Mouse (Mus musculus) hindbrain, embryonic 14.5 days (tissue): ENCODE results near the gene H2-Eb2. TPM values are rescaled to one million over a fixed set of nuclear protein-coding genes. Genes with fewer than 3 reads are reported as not detected.

ENCODE experiments used
- ATAC-seq: fragments of 200-750 bp; cut with Nextera tagmentation; 2 replicates; pipeline ENCODE4 v1.8.0; 2017; ENCODE audit warnings: moderate number of reproducible peaks, mild to moderate bottlenecking, moderate TSS enrichment, moderate library complexity; ENCODE audit not compliant: low FRiP score
- DNase-seq: peaks from one replicate; pipeline ENCODE4 v3.0.0-alpha.2; 2015; ENCODE audit warnings: low spot score
- H3K27ac ChIP-seq: fragments of 300-500 bp; sonication (generic); 2 replicates; pipeline ENCODE4 v1.5.1; 2014; ENCODE audit warnings: mild to moderate bottlenecking, moderate library complexity
- H3K27me3 ChIP-seq: fragments of 300-500 bp; sonication (generic); 2 replicates; pipeline ENCODE4 v1.6.1; 2014; ENCODE audit warnings: mild to moderate bottlenecking, low read length, mixed read lengths; ENCODE audit not compliant: control insufficient read depth, insufficient read depth
- H3K36me3 ChIP-seq: fragments of 300-500 bp; sonication (generic); replicated peaks from 2 replicates; pipeline ENCODE4 v1.6.1; 2014; ENCODE audit not compliant: control insufficient read depth, insufficient read depth
- H3K4me1 ChIP-seq: fragments of 300-500 bp; sonication (generic); replicated peaks from 2 replicates; pipeline ENCODE4 v1.6.1; 2014; ENCODE audit warnings: antibody characterized with exemption, low read length, mixed read lengths; ENCODE audit not compliant: control insufficient read depth, insufficient read depth
- H3K4me2 ChIP-seq: fragments of 300-500 bp; sonication (generic); replicated peaks from 2 replicates; pipeline ENCODE4 v1.6.1; 2014; ENCODE audit warnings: mild to moderate bottlenecking, moderate library complexity
- H3K4me3 ChIP-seq: fragments of 300-500 bp; sonication (generic); replicated peaks from 2 replicates; pipeline ENCODE4 v1.5.1; 2014; ENCODE audit warnings: mild to moderate bottlenecking, low read length
- H3K9ac ChIP-seq: fragments of 300-500 bp; sonication (generic); 2 replicates; pipeline ENCODE4 v1.6.1; 2014
- H3K9me3 ChIP-seq: fragments of 300-500 bp; sonication (generic); 2 replicates; pipeline ENCODE4 v1.6.1; 2016; ENCODE audit warnings: low read length; ENCODE audit not compliant: control insufficient read depth
- WGBS: fragments of 180-500 bp; shearing (Covaris S2); extraction: QIAGEN DNeasy Blood & Tissue Kit; methylation state at CpG from one replicate; pipeline ENCODE4 v1.1.7; 2014; 5-methylcytosine and 5-hydroxymethylcytosine counted together
- polyA plus RNA-seq: library from polyadenylated mRNA; unstranded; fragments of >200 nt; fragmentation: Nextera tagmentation; extraction: Ambion mirVana; gene quantifications from 2 replicates; pipeline ENCODE4 v1.2.1, GENCODE M21; 2014

Gene H2-Eb2
- polyA plus RNA-seq, 1 experiment from 2014 or later: 0.12 TPM

DNA sequence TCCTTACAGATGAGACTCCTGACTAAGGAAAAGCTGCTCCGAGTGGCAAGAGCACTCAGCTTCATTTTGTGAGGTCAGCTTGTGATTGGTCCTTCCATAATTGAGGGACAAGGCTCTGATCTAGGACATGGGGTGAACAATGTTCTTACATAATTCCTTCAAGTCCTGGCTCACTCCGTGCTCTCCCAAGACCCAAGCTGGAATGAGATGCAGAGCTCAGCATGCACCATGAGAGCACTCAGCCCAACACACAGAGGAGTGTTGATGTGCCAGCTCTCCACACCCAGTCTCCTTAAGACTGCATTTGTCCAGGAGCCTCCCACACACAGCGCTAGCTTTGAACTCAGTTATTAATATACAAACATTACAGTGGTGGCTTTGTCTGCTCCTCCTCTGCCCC lies 59.2 kb downstream of the H2-Eb2 start:
- Histone ChIP-seq H3K4me3 (no peak overlapping the region), H3K9ac (no peak overlapping the region), H3K36me3 (no peaks in the 10 kb centered on the region), H3K4me1 (no peaks in the 10 kb centered on the region), H3K4me2 (no peak overlapping the region), H3K27ac (no peak overlapping the region), H3K27me3 (no peaks in the 10 kb centered on the region), H3K9me3 (no peaks in the 10 kb centered on the region)
- DNase-seq: no peak
- 69% methylated on average over 3 of the region's 3 CpGs for WGBS
- no peak for ATAC-seq

DNA sequence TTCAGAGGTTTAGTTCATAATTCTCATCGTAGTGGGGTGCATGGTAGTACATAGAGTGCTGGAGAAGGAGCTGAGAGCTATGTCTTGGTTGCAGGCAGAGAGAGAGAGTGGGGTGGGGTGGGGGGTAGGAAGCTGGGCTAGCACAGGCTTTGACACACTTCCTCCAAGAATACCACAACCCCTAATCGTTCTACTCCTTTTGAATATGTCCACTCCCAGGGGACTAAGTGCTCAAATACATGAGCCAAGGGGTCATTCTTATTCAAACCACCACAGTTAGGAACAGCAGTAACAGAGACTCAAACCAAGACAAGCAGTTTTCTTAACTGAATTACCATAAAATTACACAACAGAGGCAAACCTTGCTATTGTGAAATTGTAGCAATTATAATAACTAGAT lies 61.2 kb downstream of the H2-Eb2 start:
- no peaks in the 10 kb centered on the region for H3K27me3 ChIP-seq
- H3K27ac ChIP-seq: no peak overlapping the region
- DNase-seq (no peak), ATAC-seq (no peak)
- H3K36me3 ChIP-seq: no peaks in the 10 kb centered on the region
- H3K4me2 ChIP-seq: no peak overlapping the region
- no peak overlapping the region for H3K4me3 ChIP-seq
- 78% methylated on average over 2 of the region's 2 CpGs for WGBS
- H3K9ac ChIP-seq: no peak overlapping the region
- no peaks in the 10 kb centered on the region for H3K4me1 ChIP-seq
- H3K9me3 ChIP-seq: no peaks in the 10 kb centered on the region

- Histone ChIP-seq H3K4me3 (no peak overlapping the region), H3K36me3 (no peaks in the 10 kb centered on the region), H3K9me3 (no peaks in the 10 kb centered on the region), H3K9ac (no peak overlapping the region), H3K27me3 (no peaks in the 10 kb centered on the region), H3K4me1 (no peaks in the 10 kb centered on the region), H3K27ac (no peak overlapping the region), H3K4me2 (no peak overlapping the region)
- no peak for ATAC-seq
- peak; percentile 46 for DNase-seq
- WGBS: 26% methylated on average over 4 of the region's 4 CpGs
Measured at GRCm38 (mm10) chr17:34388513-34388912, 63.0 kb downstream of the H2-Eb2 start.

Other genes with a start within 250 kb of the H2-Eb2 start
- gene H2-Oa, start 233.3 kb upstream of the H2-Eb2 start, polyA plus RNA-seq: 0.29 TPM in 1 of 2 replicates, not detected in the other
- gene H2-DMa, start 206.1 kb upstream of the H2-Eb2 start, polyA plus RNA-seq: 19.2 and 20.2 TPM in 2 replicates
- gene Brd2, start 203.0 kb upstream of the H2-Eb2 start, polyA plus RNA-seq: 133 and 136 TPM in 2 replicates
- gene H2-DMb2, start 182.4 kb upstream of the H2-Eb2 start, polyA plus RNA-seq: 0.16 TPM in 1 of 2 replicates, not detected in the other
- 0.72 and 0.76 TPM in 2 replicates for gene H2-DMb1, start 172.6 kb upstream of the H2-Eb2 start, polyA plus RNA-seq
- 2.2 and 2.6 TPM in 2 replicates for gene Tap1, start 138.1 kb upstream of the H2-Eb2 start, polyA plus RNA-seq
- 0.95 and 1.2 TPM in 2 replicates for gene Psmb9, start 137.9 kb upstream of the H2-Eb2 start, polyA plus RNA-seq
- gene Psmb8, start 127.9 kb upstream of the H2-Eb2 start, polyA plus RNA-seq: 3.6 and 3.8 TPM in 2 replicates
- gene Tap2, start 122.1 kb upstream of the H2-Eb2 start, polyA plus RNA-seq: 0.72 and 1.6 TPM in 2 replicates
- gene H2-Ob, start 86.8 kb upstream of the H2-Eb2 start, polyA plus RNA-seq: not detected in 2 replicates
- gene H2-Ab1, start 68.0 kb upstream of the H2-Eb2 start, polyA plus RNA-seq: 0.80 and 1.8 TPM in 2 replicates
- gene H2-Aa, start 37.8 kb upstream of the H2-Eb2 start, polyA plus RNA-seq: 0.31 and 0.58 TPM in 2 replicates
- 3.9 and 4.2 TPM in 2 replicates for gene H2-Eb1, start 19.8 kb upstream of the H2-Eb2 start, polyA plus RNA-seq
- 0.10 TPM in 1 of 2 replicates, not detected in the other for gene Btnl2, start 29.2 kb downstream of the H2-Eb2 start, polyA plus RNA-seq
- gene Btnl1, start 51.5 kb downstream of the H2-Eb2 start, polyA plus RNA-seq: not detected in 2 replicates
- 4.2 and 5.6 TPM in 2 replicates for gene BC051142, start 73.2 kb downstream of the H2-Eb2 start, polyA plus RNA-seq
- gene Btnl4, start 151.7 kb downstream of the H2-Eb2 start, polyA plus RNA-seq: not detected in 2 replicates
- gene Btnl6, start 191.7 kb downstream of the H2-Eb2 start, polyA plus RNA-seq: not detected in 2 replicates
- 11.1 and 12.1 TPM in 2 replicates for gene Notch4, start 238.6 kb downstream of the H2-Eb2 start, polyA plus RNA-seq